Mouse (Mus musculus) brain, adult 10 weeks (tissue): ENCODE data around the gene Smok3c. TPM values are rescaled to one million over a fixed set of nuclear protein-coding genes. Genes with fewer than 3 reads are reported as not detected.

ENCODE experiments used
- polyA plus RNA-seq: library from polyadenylated mRNA; stranded (reverse); fragments of 350-450 nt; fragmentation: Illumina TruSeq; extraction: RNeasy Lipid Tissue Mini Kit (QIAGEN cat#74804); gene quantifications from one replicate; pipeline ENCODE4 v1.2.3, GENCODE M21; 2015; ENCODE audit warnings: low read depth, low replicate concordance

The Smok3c gene
- polyA plus RNA-seq = not detected

GRCm38 (mm10) chr5:138052894-138053293 is at the start of gene Smok3c:
TSS of gene Smok3c (plus strand) at chr5:138053194.

GRCm38 (mm10) chr5:138020961-138021479 is 32.0 kb upstream of the Smok3c start, which contains the start of the genes Smok3a and Smok3b:
TSS of gene Smok3a (plus strand) at chr5:138021261.
TSS of gene Smok3b (plus strand) at chr5:138021429.

GRCm38 (mm10) chr5:138084996-138085395 is 32.0 kb downstream of the Smok3c start, which contains the start of gene Zkscan1:
TSS of gene Zkscan1 (plus strand) at chr5:138085084.

Other genes with a start within 250 kb of the Smok3c start
- 1.0 TPM for gene Pilra, start 216.9 kb upstream of the Smok3c start, polyA plus RNA-seq
- not detected for gene Pilrb1, start 195.1 kb upstream of the Smok3c start, polyA plus RNA-seq
- gene Pilrb2, start 181.4 kb upstream of the Smok3c start, polyA plus RNA-seq = not detected
- 1.1 TPM for gene Cyp3a13, start 131.6 kb upstream of the Smok3c start, polyA plus RNA-seq
- 48.5 TPM for gene Gjc3, start 90.1 kb upstream of the Smok3c start, polyA plus RNA-seq
- 0.52 TPM for gene Azgp1, start 71.7 kb upstream of the Smok3c start, polyA plus RNA-seq
- not detected for gene Smok3a, start 31.9 kb upstream of the Smok3c start, polyA plus RNA-seq
- not detected for gene Smok3b, start 31.8 kb upstream of the Smok3c start, polyA plus RNA-seq
- 15.8 TPM for gene Zkscan1, start 31.9 kb downstream of the Smok3c start, polyA plus RNA-seq
- gene Zscan21, start 63.7 kb downstream of the Smok3c start, polyA plus RNA-seq = 19.4 TPM
- 10.5 TPM for gene Zfp113, start 102.5 kb downstream of the Smok3c start, polyA plus RNA-seq
- gene Cops6, start 107.9 kb downstream of the Smok3c start, polyA plus RNA-seq = 205 TPM
- 18.4 TPM for gene Ap4m1, start 118.8 kb downstream of the Smok3c start, polyA plus RNA-seq
- gene Mcm7, start 119.2 kb downstream of the Smok3c start, polyA plus RNA-seq = 18.1 TPM
- gene Taf6, start 134.3 kb downstream of the Smok3c start, polyA plus RNA-seq = 35.8 TPM
- 13.7 TPM for gene Cnpy4, start 134.3 kb downstream of the Smok3c start, polyA plus RNA-seq
- gene Mblac1, start 141.1 kb downstream of the Smok3c start, polyA plus RNA-seq = 5.7 TPM
- gene Nxpe5, start 172.7 kb downstream of the Smok3c start, polyA plus RNA-seq = not detected
- 90.5 TPM for gene Lamtor4, start 202.3 kb downstream of the Smok3c start, polyA plus RNA-seq
- gene BC037034, start 210.8 kb downstream of the Smok3c start, polyA plus RNA-seq = 48.4 TPM
- 3.6 TPM for gene Gal3st4, start 219.6 kb downstream of the Smok3c start, polyA plus RNA-seq
- not detected for gene Gm43720, start 226.8 kb downstream of the Smok3c start, polyA plus RNA-seq
- gene Gpc2, start 226.8 kb downstream of the Smok3c start, polyA plus RNA-seq = 3.5 TPM
- gene Stag3, start 227.0 kb downstream of the Smok3c start, polyA plus RNA-seq = 1.1 TPM